Mouse (Mus musculus) erythroblast, embryonic 14.5 days (primary cell): ENCODE data around the gene Prickle2.

Source experiments
- GATA1 ChIP-seq: IDR thresholded peaks from 2 replicates; pipeline ENCODE4 v1.6.1; 2012; ENCODE audit warnings: low read length, inconsistent platforms, mixed read lengths
- TAL1 ChIP-seq: IDR thresholded peaks from 3 replicates; pipeline ENCODE4 v1.6.1; 2012; ENCODE audit warnings: low read length, inconsistent platforms, mixed read lengths

- TF ChIP-seq TAL1 (no peak), GATA1 (no peak)
These were observed 324.9 kb downstream of the Prickle2 start for GRCm38 (mm10) chr6:92381085-92381484.
